Mouse (Mus musculus): ENCODE results near the gene Tnip1.

GRCm38 (mm10) chr11:54894589-54894988 lies 68.1 kb downstream of the Tnip1 start:
- TF ChIP-seq GATA1 (IDR thresholded peaks at IDR 0.05; ENCODE audit: low read length): no peak
- no peak for TF ChIP-seq TAL1 (IDR thresholded peaks at IDR 0.05; ENCODE audit: low read length)
